Mouse (Mus musculus) ES-Bruce4 (cell line): ENCODE results near the gene Med19. TPM values are rescaled to one million over a fixed set of nuclear protein-coding genes. Genes with fewer than 3 reads are reported as not detected.

Experiments
- H3K27ac ChIP-seq: 2 replicates; pipeline ENCODE4 v1.5.1; 2012; ENCODE audit warnings: low read length, inconsistent platforms; ENCODE audit not compliant: insufficient read depth
- H3K27me3 ChIP-seq: 2 replicates; pipeline ENCODE4 v1.6.1; 2012; ENCODE audit warnings: mild to moderate bottlenecking, low read length, inconsistent platforms; ENCODE audit not compliant: control insufficient read depth, poor library complexity, insufficient read depth, severe bottlenecking
- H3K36me3 ChIP-seq: 2 replicates; pipeline ENCODE4 v1.6.1; 2012; ENCODE audit warnings: inconsistent platforms, mild to moderate bottlenecking, low read length, moderate library complexity; ENCODE audit not compliant: control insufficient read depth, poor library complexity, insufficient read depth, severe bottlenecking
- H3K4me1 ChIP-seq: one replicate; pipeline ENCODE4 v1.8.1; 2011; ENCODE audit warnings: low read length; ENCODE audit not compliant: control insufficient read depth, insufficient read depth
- H3K4me3 ChIP-seq: 2 replicates; pipeline ENCODE4 v1.5.1; 2011; ENCODE audit warnings: low read depth, mild to moderate bottlenecking, low read length
- H3K9ac ChIP-seq: 2 replicates; pipeline ENCODE4 v1.6.1; 2012; ENCODE audit warnings: low read depth, mild to moderate bottlenecking, inconsistent platforms; ENCODE audit not compliant: poor library complexity, severe bottlenecking
- H3K9me3 ChIP-seq: replicated peaks from 2 replicates; pipeline ENCODE4 v1.6.1; 2012; ENCODE audit warnings: mild to moderate bottlenecking, low read length, inconsistent platforms; ENCODE audit not compliant: control insufficient read depth, poor library complexity, insufficient read depth, severe bottlenecking
- CTCF ChIP-seq: IDR thresholded peaks from one replicate; pipeline ENCODE4 v1.8.1; 2011; ENCODE audit warnings: low read depth, low read length
- EP300 ChIP-seq: IDR thresholded peaks from 2 replicates; pipeline ENCODE4 v1.6.1; 2011; ENCODE audit warnings: low read depth, low read length; ENCODE audit not compliant: insufficient read depth
- POLR2A ChIP-seq: IDR thresholded peaks from one replicate; pipeline ENCODE4 v1.8.1; 2011; ENCODE audit warnings: low read length; ENCODE audit not compliant: insufficient read depth
- polyA plus RNA-seq: library from polyadenylated mRNA; stranded (reverse); fragments of >200 nt; gene quantifications from 2 replicates; pipeline ENCODE4 v1.2.4, GENCODE M21; 2011; ENCODE audit warnings: low read depth; ENCODE audit not compliant: missing spikeins, insufficient read depth, insufficient read length

Gene Med19
- polyA plus RNA-seq, 1 experiment, result 66.1 TPM

GRCm38 (mm10) chr2:84655864-84656263 is 22.3 kb upstream of the Med19 start:
- Histone ChIP-seq H3K9ac (no peak overlapping the region), H3K27ac (no peak overlapping the region), H3K9me3 (no peaks in the 10 kb centered on the region), H3K36me3 (no peaks in the 10 kb centered on the region), H3K4me1 (no peaks in the 10 kb centered on the region), H3K27me3 (no peaks in the 10 kb centered on the region), H3K4me3 (no peak overlapping the region)
- TF ChIP-seq CTCF, result no peak
- TF ChIP-seq EP300, result no peak
- TF ChIP-seq POLR2A, result no peak

GRCm38 (mm10) chr2:84658806-84659205 is 19.4 kb upstream of the Med19 start, which contains the start of gene Btbd18:
Btbd18 (plus strand) TSS chr2:84659079.
- no peak within 1 kb of the TSS for H3K4me3 ChIP-seq
- H3K9me3 ChIP-seq, result no peaks in the 10 kb centered on the region
- H3K27me3 ChIP-seq, result no peaks in the 10 kb centered on the region
- H3K9ac ChIP-seq, result no peak within 1 kb of the TSS
- no peaks in the 10 kb centered on the region for H3K4me1 ChIP-seq
- no peaks in the 10 kb centered on the region for H3K36me3 ChIP-seq
- no peak for TF ChIP-seq POLR2A
- TF ChIP-seq CTCF, result no peak
- no peak for TF ChIP-seq EP300
- no peak within 1 kb of the TSS for H3K27ac ChIP-seq

- Histone ChIP-seq H3K9me3 (no peaks in the 10 kb centered on the region), H3K36me3 (no peaks in the 10 kb centered on the region), H3K27me3 (no peaks in the 10 kb centered on the region), H3K27ac (no peak overlapping the region), H3K9ac (no peak overlapping the region), H3K4me3 (no peak overlapping the region), H3K4me1 (no peaks in the 10 kb centered on the region)
- TF ChIP-seq POLR2A, result no peak
- TF ChIP-seq CTCF, result peak; percentile 10
Observed at GRCm38 (mm10) chr2:84660253-84660652, 17.9 kb upstream of the Med19 start.

GRCm38 (mm10) chr2:84662866-84663265 is 15.3 kb upstream of the Med19 start:
- H3K9me3 ChIP-seq, result no peaks in the 10 kb centered on the region
- no peak overlapping the region for H3K4me3 ChIP-seq
- H3K27ac ChIP-seq, result no peak overlapping the region
- peak; percentile 33 for TF ChIP-seq CTCF
- TF ChIP-seq EP300, result no peak
- H3K4me1 ChIP-seq, result no peaks in the 10 kb centered on the region
- no peaks in the 10 kb centered on the region; the same call in 1 of the 2 replicates for H3K36me3 ChIP-seq
- H3K9ac ChIP-seq, result no peak overlapping the region
- no peaks in the 10 kb centered on the region for H3K27me3 ChIP-seq

- no peak overlapping the region for H3K4me3 ChIP-seq
- no peak for TF ChIP-seq EP300
- TF ChIP-seq POLR2A, result no peak
- no peak for TF ChIP-seq CTCF
- H3K27me3 ChIP-seq, result no peaks in the 10 kb centered on the region
- H3K27ac ChIP-seq, result no peak overlapping the region
- no peak overlapping the region for H3K9ac ChIP-seq
- no peaks in the 10 kb centered on the region for H3K4me1 ChIP-seq
- H3K9me3 ChIP-seq, result no peaks in the 10 kb centered on the region
- H3K36me3 ChIP-seq, result peaks cover 16% of the 10 kb centered on the region
Observed at GRCm38 (mm10) chr2:84666081-84666480, 12.1 kb upstream of the Med19 start.

- TF ChIP-seq POLR2A (no peak), CTCF (no peak), EP300 (no peak)
- H3K4me1 ChIP-seq, result no peaks in the 10 kb centered on the region
- H3K9me3 ChIP-seq, result no peaks in the 10 kb centered on the region
- H3K4me3 ChIP-seq, result peak overlapping the region; percentile 95
- H3K27ac ChIP-seq, result peak overlapping the region; percentile 99
- peaks cover 40% of the 10 kb centered on the region for H3K36me3 ChIP-seq
- H3K9ac ChIP-seq, result peak overlapping the region; percentile 97
- no peaks in the 10 kb centered on the region for H3K27me3 ChIP-seq
Observed at GRCm38 (mm10) chr2:84669828-84670568, 8.2 kb upstream of the Med19 start.
